Mouse (Mus musculus): ENCODE results near the gene Dnm3.

DNA sequence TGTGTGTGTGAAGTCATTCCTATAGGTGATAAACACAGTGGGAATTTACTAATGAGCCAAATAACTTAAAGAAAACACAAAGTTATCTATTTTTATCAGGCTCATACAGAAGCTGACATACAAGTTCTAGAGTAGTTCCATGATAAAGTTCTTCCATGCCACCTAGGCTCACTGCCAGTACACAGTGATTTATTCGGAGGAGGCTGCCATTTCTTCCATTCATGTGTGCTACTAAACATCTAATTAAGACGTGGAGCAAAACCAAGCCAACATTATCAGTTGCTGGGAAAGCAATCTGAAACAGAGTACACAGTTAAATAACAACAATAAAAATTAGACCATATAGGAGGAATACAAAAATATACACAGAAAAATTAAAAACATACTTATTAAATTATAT lies 150.2 kb downstream of the Dnm3 start:
- no peak for TF ChIP-seq POLR2A (IDR thresholded peaks at IDR 0.05; ENCODE audit: borderline replicate concordance, extremely low read depth, insufficient read depth, insufficient read length, poor library complexity, severe bottlenecking)
- no peak for TF ChIP-seq CTCF (IDR thresholded peaks at IDR 0.05; ENCODE audit: borderline replicate concordance, extremely low read depth, insufficient read depth, insufficient read length)
